Mouse (Mus musculus) myocyte (in vitro differentiated cells): Measurements from ENCODE around the gene Sez6.

ENCODE experiments used
- CEBPB ChIP-seq: IDR thresholded peaks from 2 replicates; pipeline ENCODE4 v1.6.1; 2011; ENCODE audit warnings: mild to moderate bottlenecking, moderate library complexity; ENCODE audit not compliant: poor library complexity, insufficient read depth, severe bottlenecking
- E2F4 ChIP-seq: IDR thresholded peaks from one replicate; pipeline ENCODE4 v1.6.1; 2011; ENCODE audit warnings: mild to moderate bottlenecking, control low read depth, moderate library complexity; ENCODE audit not compliant: insufficient read depth
- MAX ChIP-seq: IDR thresholded peaks from one replicate; pipeline ENCODE4 v1.6.1; 2011; ENCODE audit warnings: low read depth, mild to moderate bottlenecking, control low read depth
- MYOD1 ChIP-seq, 3 experiments: IDR thresholded peaks; one replicate each; pipeline ENCODE4 v1.6.1; 2011; ENCODE audit warnings: control low read depth in 2 of 3, low read depth in 2 of 3, mild to moderate bottlenecking in 2 of 3, moderate library complexity in 1 of 3; ENCODE audit not compliant: insufficient read length in 2 of 3, control insufficient read depth in 1 of 3
- MYOG ChIP-seq, 3 experiments: IDR thresholded peaks; one replicate each; pipeline ENCODE4 v1.6.1; 2011; ENCODE audit warnings: control low read depth in 2 of 3, low read depth in 2 of 3, mild to moderate bottlenecking in 2 of 3; ENCODE audit not compliant: insufficient read length in 2 of 3, control insufficient read depth in 1 of 3, insufficient read depth in 1 of 3
- POLR2A ChIP-seq: IDR thresholded peaks from one replicate; pipeline ENCODE4 v1.6.1; 2011; ENCODE audit warnings: low read depth, mild to moderate bottlenecking, control low read depth, moderate library complexity; ENCODE audit not compliant: insufficient read length
- POLR2AphosphoS2 ChIP-seq: IDR thresholded peaks from one replicate; pipeline ENCODE4 v1.6.1; 2011; ENCODE audit warnings: low read depth, control low read depth; ENCODE audit not compliant: insufficient read length
- REST ChIP-seq: IDR thresholded peaks from one replicate; pipeline ENCODE4 v1.6.1; 2011; ENCODE audit warnings: mild to moderate bottlenecking, control low read depth, moderate library complexity; ENCODE audit not compliant: insufficient read depth, insufficient read length
- TCF12 ChIP-seq: IDR thresholded peaks from one replicate; pipeline ENCODE4 v1.6.1; 2011; ENCODE audit warnings: mild to moderate bottlenecking, control low read depth; ENCODE audit not compliant: poor library complexity, insufficient read depth, severe bottlenecking
- TCF3 ChIP-seq: IDR thresholded peaks from one replicate; pipeline ENCODE4 v1.6.1; 2011; ENCODE audit warnings: low read depth, control low read depth; ENCODE audit not compliant: insufficient read length
- USF1 ChIP-seq: IDR thresholded peaks from one replicate; pipeline ENCODE4 v1.6.1; 2011; ENCODE audit warnings: low read depth, mild to moderate bottlenecking, control low read depth, moderate library complexity

- TF ChIP-seq POLR2AphosphoS2 (no peak), USF1 (no peak), POLR2A (no peak), MAX (no peak), REST (no peak), E2F4 (no peak), MYOD1 (IDR thresholded peaks at IDR 0.05; ENCODE audit: control insufficient read depth in 1 of 3, insufficient read length in 2 of 3, low read depth in 2 of 3) (no peak), TCF3 (no peak), CEBPB (no peak), TCF12 (no peak), MYOG (IDR thresholded peaks at IDR 0.05; ENCODE audit: control insufficient read depth in 1 of 3, insufficient read depth in 1 of 3, insufficient read length in 2 of 3, low read depth in 2 of 3) (no peak)
Measured at GRCm38 (mm10) chr11:77995556-77995955, 65.0 kb downstream of the Sez6 start.
